Mouse (Mus musculus): ENCODE results near the gene Clcn6. TPM values are rescaled to one million over a fixed set of nuclear protein-coding genes. Genes with fewer than 3 reads are reported as not detected.
"Not testable (repeated sequence)": the region's sequence is repeated elsewhere in the genome, so short reads cannot be mapped to it uniquely, and the experiment has no call there.

Gene Clcn6
- polyA plus RNA-seq, 1 experiment: 0.11 TPM

- Histone ChIP-seq H3K36me3 (ENCODE audit: control insufficient read depth) (peaks cover 65% of the 10 kb centered on the region), H3K9me3 (ENCODE audit: control insufficient read depth, low read length) (no peaks in the 10 kb centered on the region), H3K27me3 (ENCODE audit: control insufficient read depth) (no peaks in the 10 kb centered on the region), H3K4me1 (ENCODE audit: control insufficient read depth) (peaks cover 11% of the 10 kb centered on the region), H3K4me3 (replicated peaks) (no peak overlapping the region)
- TF ChIP-seq TAL1 (IDR thresholded peaks at IDR 0.05; ENCODE audit: low read length) (no peak), GATA1 (IDR thresholded peaks at IDR 0.05; ENCODE audit: low read length) (no peak)
Measured at GRCm38 (mm10) chr4:148057661-148058209, 19.1 kb upstream of the Clcn6 start.

- TF ChIP-seq TAL1 (IDR thresholded peaks at IDR 0.05; ENCODE audit: low read length): no peak
- TF ChIP-seq GATA1 (IDR thresholded peaks at IDR 0.05; ENCODE audit: low read length): no peak
- Histone ChIP-seq H3K27me3 (ENCODE audit: control insufficient read depth) (no peaks in the 10 kb centered on the region), H3K9me3 (ENCODE audit: control insufficient read depth, low read length) (no peaks in the 10 kb centered on the region), H3K4me3 (replicated peaks) (no peak overlapping the region), H3K4me1 (ENCODE audit: control insufficient read depth) (peaks cover 11% of the 10 kb centered on the region), H3K36me3 (ENCODE audit: control insufficient read depth) (peaks cover 74% of the 10 kb centered on the region)
Measured at GRCm38 (mm10) chr4:148056801-148057200, 18.2 kb upstream of the Clcn6 start.

DNA sequence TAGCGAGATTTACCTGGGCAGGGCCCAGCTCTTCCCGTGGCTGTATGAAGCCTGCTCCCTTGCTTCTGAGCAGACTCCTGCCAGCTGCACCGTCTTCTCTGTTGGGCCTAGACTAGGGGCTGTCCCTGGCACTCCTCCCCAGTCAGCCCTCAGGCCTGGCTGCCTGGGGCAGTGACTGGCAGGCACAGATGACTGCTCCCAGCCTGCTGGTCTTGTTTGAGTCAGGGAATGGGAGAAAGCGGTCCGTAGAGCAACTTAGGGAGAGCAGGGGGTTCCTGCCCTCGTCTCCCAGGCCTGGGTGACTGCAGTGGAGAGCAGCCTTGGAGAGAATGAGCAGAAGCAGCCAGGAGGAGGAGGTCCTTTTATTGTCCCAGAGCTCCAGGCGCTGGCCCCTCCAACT, 17.6 kb upstream of the Clcn6 start:
- H3K9me3 ChIP-seq (ENCODE audit: control insufficient read depth, low read length): no peaks in the 10 kb centered on the region
- TF ChIP-seq TAL1 (IDR thresholded peaks at IDR 0.05; ENCODE audit: low read length) (no peak), GATA1 (IDR thresholded peaks at IDR 0.05; ENCODE audit: low read length) (no peak)
- peaks cover 80% of the 10 kb centered on the region for H3K36me3 ChIP-seq (ENCODE audit: control insufficient read depth)
- no peaks in the 10 kb centered on the region for H3K27me3 ChIP-seq (ENCODE audit: control insufficient read depth)
- no peak overlapping the region for H3K4me3 ChIP-seq (replicated peaks)
- peaks cover 13% of the 10 kb centered on the region for H3K4me1 ChIP-seq (ENCODE audit: control insufficient read depth)

- H3K36me3 ChIP-seq (ENCODE audit: control insufficient read depth): peaks cover 91% of the 10 kb centered on the region
- H3K4me1 ChIP-seq (ENCODE audit: control insufficient read depth): peaks cover 19% of the 10 kb centered on the region
- no peak overlapping the region for H3K4me3 ChIP-seq (replicated peaks)
- no peaks in the 10 kb centered on the region for H3K9me3 ChIP-seq (ENCODE audit: control insufficient read depth, low read length)
- TF ChIP-seq TAL1 (IDR thresholded peaks at IDR 0.05; ENCODE audit: low read length) (no peak), GATA1 (IDR thresholded peaks at IDR 0.05; ENCODE audit: low read length) (no peak)
- H3K27me3 ChIP-seq (ENCODE audit: control insufficient read depth): no peaks in the 10 kb centered on the region
Measured at GRCm38 (mm10) chr4:148054961-148055695, 16.5 kb upstream of the Clcn6 start.

- Histone ChIP-seq H3K4me3 (replicated peaks) (no peak overlapping the region), H3K9me3 (ENCODE audit: control insufficient read depth, low read length) (no peaks in the 10 kb centered on the region), H3K4me1 (ENCODE audit: control insufficient read depth) (peaks cover 25% of the 10 kb centered on the region), H3K36me3 (ENCODE audit: control insufficient read depth) (peaks cover 100% of the 10 kb centered on the region), H3K27me3 (ENCODE audit: control insufficient read depth) (no peaks in the 10 kb centered on the region)
- TF ChIP-seq GATA1 (IDR thresholded peaks at IDR 0.05; ENCODE audit: low read length) (no peak), TAL1 (IDR thresholded peaks at IDR 0.05; ENCODE audit: low read length) (no peak)
Measured at GRCm38 (mm10) chr4:148053417-148053920, 14.8 kb upstream of the Clcn6 start.

DNA sequence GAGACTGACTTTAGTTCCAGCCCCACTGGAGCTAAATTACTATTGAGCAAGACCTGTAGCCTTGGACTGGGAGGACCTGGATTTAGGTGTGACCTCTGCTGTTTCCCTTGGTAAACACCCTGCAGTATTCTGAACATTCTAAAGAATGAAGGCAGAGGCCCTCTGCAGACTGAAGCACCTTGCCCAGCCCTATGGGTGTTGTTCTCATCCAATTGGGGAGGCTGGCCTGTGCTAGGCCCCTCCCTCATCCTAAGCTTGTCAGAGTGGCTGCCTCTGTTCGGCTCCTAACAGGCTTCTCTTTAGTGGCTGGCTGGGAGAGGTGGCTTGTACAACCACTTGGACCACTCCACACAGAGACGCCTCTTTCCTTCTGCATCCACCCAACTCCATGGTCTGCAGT, 14.4 kb upstream of the Clcn6 start:
- Histone ChIP-seq H3K4me3 (replicated peaks) (no peak overlapping the region), H3K36me3 (ENCODE audit: control insufficient read depth) (peaks cover 100% of the 10 kb centered on the region)

DNA sequence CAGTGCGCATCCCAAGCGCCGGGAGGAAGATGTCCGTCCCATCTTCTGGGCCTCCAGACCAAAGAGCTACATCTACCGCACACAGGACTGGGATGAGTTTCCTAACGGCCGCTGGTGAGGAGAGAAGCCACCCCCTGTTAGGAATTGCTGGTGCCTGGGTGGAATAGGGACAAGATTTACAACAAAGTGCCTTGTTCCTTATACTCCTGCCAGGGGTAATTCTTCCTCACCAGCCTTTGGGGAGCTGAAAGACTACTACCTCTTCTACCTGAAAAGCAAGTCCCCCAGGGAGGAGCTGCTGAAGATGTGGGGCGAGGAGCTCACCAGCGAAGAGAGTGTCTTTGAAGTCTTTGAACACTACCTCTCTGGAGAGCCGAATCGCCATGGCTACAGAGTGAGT, 13.3 kb upstream of the Clcn6 start:
- H3K36me3 ChIP-seq (ENCODE audit: control insufficient read depth): peaks cover 100% of the 10 kb centered on the region

More for the DNA sequence above, 14.4 kb upstream of the Clcn6 start:
- Histone ChIP-seq H3K9me3 (ENCODE audit: control insufficient read depth, low read length) (no peaks in the 10 kb centered on the region), H3K27me3 (ENCODE audit: control insufficient read depth) (no peaks in the 10 kb centered on the region), H3K4me1 (ENCODE audit: control insufficient read depth) (peaks cover 29% of the 10 kb centered on the region)
- TF ChIP-seq TAL1 (IDR thresholded peaks at IDR 0.05; ENCODE audit: low read length): no peak
- TF ChIP-seq GATA1 (IDR thresholded peaks at IDR 0.05; ENCODE audit: low read length): no peak

GRCm38 (mm10) chr4:148051046-148051776, 12.6 kb upstream of the Clcn6 start:
- peaks cover 100% of the 10 kb centered on the region for H3K36me3 ChIP-seq (ENCODE audit: control insufficient read depth)
- H3K9me3 ChIP-seq (ENCODE audit: control insufficient read depth, low read length): no peaks in the 10 kb centered on the region
- no peak for TF ChIP-seq GATA1 (IDR thresholded peaks at IDR 0.05; ENCODE audit: low read length)
- TF ChIP-seq TAL1 (IDR thresholded peaks at IDR 0.05; ENCODE audit: low read length): no peak

More for the DNA sequence above, 13.3 kb upstream of the Clcn6 start:
- Histone ChIP-seq H3K9me3 (ENCODE audit: control insufficient read depth, low read length) (no peaks in the 10 kb centered on the region), H3K4me1 (ENCODE audit: control insufficient read depth) (peaks cover 40% of the 10 kb centered on the region), H3K4me3 (replicated peaks) (no peak overlapping the region), H3K27me3 (ENCODE audit: control insufficient read depth) (no peaks in the 10 kb centered on the region)
- TF ChIP-seq TAL1 (IDR thresholded peaks at IDR 0.05; ENCODE audit: low read length) (no peak), GATA1 (IDR thresholded peaks at IDR 0.05; ENCODE audit: low read length) (no peak)

DNA sequence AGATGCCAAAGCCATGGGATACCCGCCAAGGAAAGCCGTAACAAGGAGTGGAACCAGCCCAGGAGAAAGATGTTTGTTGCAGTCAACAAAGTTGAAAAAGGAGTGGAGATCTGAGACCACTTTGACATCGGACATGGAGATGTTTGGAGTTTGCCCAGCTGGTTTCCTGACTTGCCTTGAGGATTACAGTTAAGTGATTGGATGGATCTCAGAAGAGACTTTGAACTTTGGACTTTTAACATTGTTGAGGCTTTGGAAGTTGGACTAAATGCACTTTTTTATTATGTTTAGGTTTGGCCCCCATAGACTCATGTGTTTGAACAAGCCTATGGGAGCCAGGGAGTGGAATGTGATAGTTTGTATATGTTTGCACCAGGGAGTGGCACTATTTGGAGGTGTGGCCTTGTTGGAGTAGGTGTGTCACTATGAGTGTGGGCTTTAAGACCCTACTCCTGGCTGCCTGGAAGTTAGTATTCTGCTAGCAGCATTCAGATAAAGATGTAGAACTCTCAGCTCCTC, 11.8 kb upstream of the Clcn6 start:
- H3K4me3 ChIP-seq (replicated peaks); H3K27me3 ChIP-seq (ENCODE audit: control insufficient read depth); H3K9me3 ChIP-seq (ENCODE audit: control insufficient read depth, low read length): not testable (repeated sequence)
- Histone ChIP-seq H3K4me1 (ENCODE audit: control insufficient read depth) (peaks cover 54% of the 10 kb centered on the region), H3K36me3 (ENCODE audit: control insufficient read depth) (peaks cover 99% of the 10 kb centered on the region)

More at GRCm38 (mm10) chr4:148051046-148051776, 12.6 kb upstream of the Clcn6 start:
- Histone ChIP-seq H3K4me1 (ENCODE audit: control insufficient read depth) (peaks cover 47% of the 10 kb centered on the region), H3K27me3 (ENCODE audit: control insufficient read depth) (no peaks in the 10 kb centered on the region), H3K4me3 (replicated peaks) (no peak overlapping the region)

All from erythroblast, embryonic 14.5 days (primary cell).